Mouse (Mus musculus): ENCODE data around the gene Gzmb.

DNA sequence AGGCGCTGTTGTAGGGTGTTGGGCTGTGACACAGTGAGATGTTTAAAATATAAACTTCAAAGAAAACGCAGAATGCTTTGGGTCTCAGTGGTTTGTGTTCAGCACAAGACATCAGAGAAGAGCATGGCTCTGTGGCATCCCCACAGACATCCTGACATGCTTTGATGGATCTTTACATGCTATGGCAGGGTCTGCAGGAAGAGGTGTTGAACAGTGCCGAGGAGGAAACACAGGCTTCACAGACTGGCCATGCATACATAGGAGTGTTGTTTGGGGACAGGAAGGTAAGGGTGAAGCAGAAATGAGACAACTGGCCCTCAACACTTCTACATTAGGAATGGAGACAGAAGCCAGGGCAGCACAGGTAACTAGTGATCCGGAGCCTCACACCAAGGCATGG, 34.0 kb upstream of the Gzmb start:
- TF ChIP-seq CTCF (IDR thresholded peaks at IDR 0.05; ENCODE audit: borderline replicate concordance, control insufficient read depth, extremely low read depth, insufficient read depth, low read length, poor library complexity) (no peak), POLR2A (IDR thresholded peaks at IDR 0.05; ENCODE audit: control insufficient read depth, extremely low read depth, insufficient read depth, low read length, poor library complexity) (no peak)

All from thymus, adult 2 months (tissue).